Mouse (Mus musculus): ENCODE data around the gene Tuba8.

The Tuba8 gene

GRCm38 (mm10) chr6:121236386-121236785 is 25.9 kb downstream of the Tuba8 start:
- DNase-seq = no peak

- DNase-seq = no peak
Measured at GRCm38 (mm10) chr6:121238209-121238608, 27.7 kb downstream of the Tuba8 start.

GRCm38 (mm10) chr6:121241780-121242179 is 31.3 kb downstream of the Tuba8 start:
- DNase-seq = no peak

DNA sequence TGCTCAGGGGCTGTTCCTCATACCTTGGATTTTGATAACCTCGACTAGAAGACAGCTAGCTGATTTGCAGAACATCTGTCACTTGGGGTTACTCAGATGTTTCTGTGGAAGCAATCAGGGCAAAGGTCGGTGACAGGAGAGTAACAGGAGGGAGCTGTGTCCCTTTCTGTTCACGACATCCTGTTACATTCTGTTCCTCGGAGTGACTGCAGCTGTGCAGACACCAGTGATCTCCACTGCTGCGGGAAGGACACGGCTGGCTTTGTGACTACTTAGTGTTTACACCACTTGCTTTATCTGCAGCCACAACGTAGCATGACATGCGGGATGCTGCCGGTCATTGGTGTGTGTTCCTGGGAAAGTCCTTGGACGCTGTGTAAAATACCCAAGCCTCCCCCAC is 32.7 kb downstream of the Tuba8 start:
- DNase-seq = no peak

DNA sequence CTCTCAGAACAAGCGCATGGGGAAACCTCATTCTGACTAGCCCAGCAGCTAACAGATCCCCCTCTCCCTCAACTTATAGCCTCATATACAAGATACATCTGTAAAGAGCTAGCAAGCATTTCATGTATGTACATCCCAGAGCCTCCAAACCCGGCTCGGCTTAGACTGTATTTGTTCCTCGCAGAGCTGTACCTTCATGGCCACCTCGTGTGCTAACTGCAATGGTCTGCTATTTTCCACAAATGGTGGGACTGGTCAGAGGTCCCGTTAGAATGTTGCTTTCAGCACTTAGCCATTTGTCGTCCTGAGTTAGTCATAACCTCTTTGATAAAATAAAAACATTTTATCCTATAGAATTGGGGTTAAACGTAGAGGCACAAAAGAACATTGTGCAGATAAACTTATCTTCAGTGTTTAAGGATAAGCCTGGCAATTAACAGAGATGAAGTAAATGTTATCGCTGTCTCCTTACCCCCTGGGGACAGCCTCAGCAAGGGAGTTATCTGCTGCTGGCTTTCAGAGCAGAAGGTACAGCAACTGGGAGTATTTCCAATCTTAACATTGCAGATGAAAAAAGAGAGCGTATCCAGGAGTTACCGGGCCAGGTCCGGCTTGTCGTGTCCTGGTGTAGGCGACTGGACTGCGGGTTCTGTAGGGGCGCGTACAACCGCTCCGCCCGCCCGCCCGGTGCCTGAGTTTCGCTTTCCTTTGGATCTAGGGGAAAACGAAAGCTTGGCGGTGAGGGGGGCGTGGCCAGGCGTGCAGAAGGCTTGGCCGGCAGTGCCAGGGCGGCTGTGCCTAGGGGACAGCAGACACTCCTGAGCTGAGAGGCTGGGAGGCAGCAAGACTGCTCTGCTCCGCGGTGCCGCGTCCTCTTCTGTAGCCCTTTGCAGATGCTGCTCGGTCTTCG is 34.9 kb downstream of the Tuba8 start, which contains the start of gene Usp18:
TSS of gene Usp18 (plus strand) at position 780 of the 910 bp plus-strand sequence.
- DNase-seq = peak; percentile 93

DNA sequence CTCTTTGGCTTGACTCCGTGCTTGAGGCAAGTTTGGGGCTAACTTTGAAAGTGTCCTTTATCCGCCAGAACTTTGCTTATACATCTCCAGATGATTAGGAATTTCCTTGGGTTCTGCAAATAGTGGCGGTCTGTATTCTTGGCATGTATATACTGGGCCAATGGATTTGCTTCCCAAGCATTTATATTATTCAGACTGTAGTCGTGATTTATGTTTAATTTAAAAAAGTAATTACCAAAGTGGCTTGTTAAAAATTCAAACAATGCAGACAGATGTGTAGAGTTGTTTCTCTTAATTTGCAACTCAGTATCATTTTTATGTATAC is 35.5 kb downstream of the Tuba8 start:
- no peak for DNase-seq

- peak; percentile 26 for DNase-seq
Measured at GRCm38 (mm10) chr6:121250406-121250805, 39.9 kb downstream of the Tuba8 start.

- DNase-seq = no peak
Measured at GRCm38 (mm10) chr6:121251256-121251655, 40.8 kb downstream of the Tuba8 start.

DNA sequence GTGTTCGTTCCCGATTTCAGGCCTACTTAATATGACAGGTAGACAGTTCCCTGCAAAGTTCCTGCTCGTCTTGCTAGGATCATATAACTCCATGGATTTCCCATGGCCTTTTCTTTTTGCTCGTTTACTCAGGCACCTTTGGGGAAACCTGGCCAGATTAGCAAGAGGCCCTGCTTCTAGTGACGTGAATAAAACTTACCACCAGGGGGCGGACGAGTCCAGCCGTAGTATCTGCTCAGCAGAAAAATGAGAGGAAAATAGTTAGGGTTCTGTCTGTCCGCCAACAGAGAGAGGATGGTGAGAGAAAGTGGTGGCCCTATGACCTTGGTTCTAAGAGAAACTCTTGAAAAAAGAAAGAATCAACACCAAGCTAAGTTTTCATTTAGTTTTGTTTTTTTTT is 50.1 kb downstream of the Tuba8 start:
- DNase-seq = peak; percentile 79

DNA sequence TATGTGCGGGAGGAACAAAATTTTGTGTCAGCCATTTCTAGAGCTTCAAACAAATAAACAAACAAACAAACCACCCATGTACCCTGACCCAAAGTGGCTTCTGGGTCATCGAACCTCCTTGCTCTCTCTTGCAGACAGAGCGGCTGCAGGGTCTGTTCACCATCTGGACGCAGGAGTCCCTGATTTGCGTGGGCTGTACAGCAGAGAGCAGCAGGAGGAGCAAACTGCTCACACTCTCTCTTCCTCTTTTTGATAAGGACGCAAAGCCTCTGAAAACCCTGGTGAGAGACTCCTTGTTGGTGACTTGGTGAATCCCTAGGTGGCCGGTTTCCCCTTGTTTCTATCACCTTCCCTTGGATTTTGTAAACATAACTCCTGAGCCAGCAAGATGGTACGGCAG is 50.7 kb downstream of the Tuba8 start:
- no peak for DNase-seq

DNA sequence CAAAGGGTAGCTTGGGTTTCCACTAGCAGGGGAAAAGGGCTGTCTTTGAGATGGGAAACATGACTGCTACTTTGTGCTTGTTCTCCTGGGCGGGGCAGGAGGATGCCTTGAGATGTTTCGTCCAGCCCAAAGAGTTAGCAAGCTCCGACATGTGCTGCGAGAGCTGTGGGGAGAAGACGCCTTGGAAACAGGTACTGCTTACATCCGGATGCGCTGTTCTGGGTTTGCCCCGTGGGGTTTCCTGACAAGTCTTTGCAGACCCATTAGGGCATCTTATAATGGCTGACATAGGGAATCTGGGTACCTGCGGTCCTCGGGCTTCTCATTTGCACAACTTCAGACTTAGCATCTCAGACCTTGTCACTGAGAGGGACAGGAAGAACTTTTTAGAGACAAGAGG is 51.5 kb downstream of the Tuba8 start:
- no peak for DNase-seq

- DNase-seq = no peak
Measured at GRCm38 (mm10) chr6:121262496-121262895, 52.0 kb downstream of the Tuba8 start.

DNA sequence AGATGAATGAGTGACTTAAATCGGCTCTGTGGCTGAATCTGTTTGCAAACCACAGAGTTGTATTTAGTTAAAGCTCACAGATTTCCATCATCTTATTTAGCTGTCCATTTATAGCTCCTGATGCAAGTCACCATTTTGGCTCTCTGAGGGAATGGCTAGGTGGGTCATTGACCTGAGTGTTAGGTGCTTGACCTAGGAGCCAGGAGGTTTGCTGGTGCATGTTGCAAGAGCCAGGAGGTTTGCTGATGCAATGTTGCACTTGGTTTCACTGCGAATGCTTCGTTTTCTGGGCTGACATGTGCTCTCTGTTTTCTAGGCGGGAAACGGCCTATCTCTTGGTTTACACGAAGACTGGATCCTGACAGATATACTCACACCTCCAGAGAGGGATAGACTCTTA is 59.7 kb downstream of the Tuba8 start:
- no peak for DNase-seq

- DNase-seq = no peak
Measured at GRCm38 (mm10) chr6:121271707-121272074, 61.2 kb downstream of the Tuba8 start.

- peak; percentile 90 for DNase-seq
Measured at GRCm38 (mm10) chr6:121272075-121272800, 61.7 kb downstream of the Tuba8 start.

- peak; percentile 43 for DNase-seq
Measured at GRCm38 (mm10) chr6:121274356-121274755, 63.9 kb downstream of the Tuba8 start.
